Mouse (Mus musculus) embryonic fibroblast, embryonic 13.5 days (primary cell): ENCODE measurements around the gene Tcte1.

Experiments used
- CTCF ChIP-seq: IDR thresholded peaks from 2 replicates; pipeline ENCODE4 v1.5.1; 2011; ENCODE audit warnings: mild to moderate bottlenecking, control low read depth, low read length, moderate library complexity, borderline replicate concordance; ENCODE audit not compliant: insufficient read depth
- POLR2A ChIP-seq: IDR thresholded peaks from 2 replicates; pipeline ENCODE4 v1.6.1; 2011; ENCODE audit warnings: low read depth, mild to moderate bottlenecking, control low read depth, low read length, moderate library complexity

DNA sequence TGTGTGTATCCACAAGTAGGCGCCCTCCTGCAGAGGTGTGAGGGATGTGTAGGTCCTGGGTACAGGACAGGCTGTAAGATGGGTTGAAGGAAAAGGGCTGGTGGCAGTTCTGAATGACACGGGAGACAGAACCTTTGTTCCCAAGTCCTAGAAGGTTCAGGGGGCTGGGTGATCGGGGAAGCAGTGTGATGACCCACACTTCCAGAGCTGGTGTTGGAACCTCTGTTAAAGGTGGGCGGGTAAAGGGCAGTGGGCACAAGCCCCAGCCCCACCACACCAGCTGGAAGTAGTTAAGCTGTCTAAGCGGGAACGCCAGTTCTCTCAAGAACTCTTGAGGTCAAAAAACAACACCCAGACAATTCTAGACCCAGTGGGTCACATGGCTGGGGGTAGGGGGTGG is 67.2 kb downstream of the Tcte1 start:
- no peak for TF ChIP-seq CTCF
- TF ChIP-seq POLR2A = no peak
